Mouse (Mus musculus) B cell, adult 62 days (primary cell): ENCODE results near the gene Gmds. TPM values are rescaled to one million over a fixed set of nuclear protein-coding genes. Genes with fewer than 3 reads are reported as not detected.

Source experiments
- total RNA-seq: library from RNA; stranded (reverse); gene quantifications from 4 replicates; pipeline ENCODE4 v1.2.4, GENCODE M21; 2023

Gmds gene
- total RNA-seq, result 9.4 to 17.3 TPM (median 11.3 TPM) in 4 replicates

DNA sequence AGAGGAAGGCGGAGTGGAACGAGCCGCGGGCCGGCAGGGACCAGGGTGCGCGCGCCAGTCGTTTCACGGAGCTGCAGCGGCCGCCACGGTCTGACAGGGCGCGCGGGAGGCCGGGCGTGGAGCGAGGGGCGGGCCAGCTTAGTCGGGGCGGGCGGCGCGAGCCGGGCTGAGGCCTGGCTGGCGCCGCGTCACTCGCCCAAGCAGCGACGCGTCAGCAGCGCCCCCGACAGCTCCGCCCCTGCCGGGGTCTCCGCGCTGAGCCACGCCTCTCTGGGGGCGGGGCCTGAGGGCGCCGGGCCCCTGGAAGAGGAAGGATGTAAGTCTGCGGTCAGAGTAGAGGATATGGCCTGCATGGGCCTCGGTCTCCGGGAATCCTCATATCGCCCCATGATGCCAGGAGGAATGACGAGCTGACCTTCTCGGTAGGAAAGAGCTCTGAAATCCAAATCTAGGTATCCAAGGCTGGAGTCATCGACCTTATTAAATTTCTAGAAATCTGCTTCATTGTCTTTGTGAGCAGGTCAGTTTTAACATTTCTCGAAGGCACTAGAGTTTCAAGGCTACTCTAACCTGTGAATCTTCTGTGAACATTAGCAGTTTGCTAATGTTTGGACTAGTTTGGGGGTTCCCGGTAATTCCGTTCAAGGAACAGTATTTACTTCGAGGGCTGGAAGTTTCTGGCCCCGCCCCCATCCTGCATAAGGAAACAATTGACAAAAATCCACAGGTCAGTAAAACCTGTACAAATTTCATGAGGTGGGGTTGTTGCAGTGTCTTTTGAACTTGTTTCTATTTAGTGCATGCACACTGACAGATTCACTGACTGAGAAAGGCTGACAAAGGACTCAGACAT is at the start of gene Gmds:
Gene Gmds (minus strand): TSS at position 228 of the 853 bp plus-strand sequence.

DNA sequence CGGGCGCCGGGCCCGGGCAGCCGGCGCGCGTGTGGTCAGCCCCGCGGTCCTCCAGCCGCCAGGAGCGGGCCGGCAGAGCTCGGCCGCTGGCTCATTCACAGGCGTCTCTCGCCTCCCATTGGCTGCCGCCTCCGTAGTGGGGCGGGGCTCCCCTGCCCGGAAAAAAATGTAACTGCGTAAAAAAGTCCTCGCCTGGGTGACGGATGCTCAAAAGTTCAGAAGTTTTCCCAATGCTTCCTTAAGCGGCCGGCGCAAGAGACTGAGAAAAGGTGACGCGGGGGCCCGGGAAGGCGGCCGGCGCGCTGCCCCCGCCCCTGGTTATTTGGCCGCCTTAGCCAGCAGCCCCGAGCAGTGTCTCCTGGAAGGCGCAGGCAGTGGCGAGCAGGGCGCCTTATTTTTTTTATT is 532.1 kb downstream of the Gmds start, which contains the start of gene Foxc1:
Gene Foxc1 (plus strand): TSS at position 206 of the 405 bp plus-strand sequence.

